Mouse (Mus musculus): ENCODE data around the gene Crtc2. TPM values are rescaled to one million over a fixed set of nuclear protein-coding genes. Genes with fewer than 3 reads are reported as not detected.
"Not testable (repeated sequence)": the region's sequence is repeated elsewhere in the genome, so short reads cannot be mapped to it uniquely, and the experiment has no call there.

The Crtc2 gene
- total RNA-seq, 2 experiments from 2014 or later: 32.4 to 33.6 TPM

DNA sequence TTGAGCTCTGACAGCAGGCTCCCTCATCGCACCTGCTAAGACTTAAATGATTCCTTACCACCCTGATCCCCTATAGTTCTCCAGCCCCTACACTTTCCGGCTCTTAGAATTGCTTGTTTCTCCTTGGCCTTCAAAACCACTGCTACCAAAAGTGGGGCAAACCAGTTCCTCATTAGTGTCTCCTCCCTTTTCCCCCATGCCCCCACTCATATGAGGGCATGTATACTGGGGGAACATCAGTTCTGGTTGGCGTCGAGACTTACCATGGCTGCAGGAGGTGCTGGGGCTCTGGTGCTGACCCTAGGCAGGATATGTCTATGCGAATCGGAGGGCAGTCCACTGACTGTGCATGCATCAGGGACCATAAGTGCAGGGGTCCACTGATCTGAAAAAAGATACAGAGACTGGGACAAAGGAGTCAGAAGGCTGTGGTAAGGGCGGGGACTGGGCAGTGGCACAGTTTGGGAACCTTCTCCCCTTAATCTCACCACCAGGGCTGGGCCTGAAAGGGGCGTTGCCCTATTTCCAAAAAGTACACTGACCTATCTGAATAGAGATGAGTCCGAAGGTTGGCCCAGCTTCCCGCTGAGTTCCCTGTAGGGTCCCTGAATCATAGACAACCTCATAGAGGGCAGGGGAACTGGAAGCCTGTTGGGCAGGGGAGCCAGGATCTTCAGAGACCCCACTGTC, 12.1 kb upstream of the Crtc2 start:
- DNase-seq (ENCODE audit: low spot score in 2 of 2): no peak

DNA sequence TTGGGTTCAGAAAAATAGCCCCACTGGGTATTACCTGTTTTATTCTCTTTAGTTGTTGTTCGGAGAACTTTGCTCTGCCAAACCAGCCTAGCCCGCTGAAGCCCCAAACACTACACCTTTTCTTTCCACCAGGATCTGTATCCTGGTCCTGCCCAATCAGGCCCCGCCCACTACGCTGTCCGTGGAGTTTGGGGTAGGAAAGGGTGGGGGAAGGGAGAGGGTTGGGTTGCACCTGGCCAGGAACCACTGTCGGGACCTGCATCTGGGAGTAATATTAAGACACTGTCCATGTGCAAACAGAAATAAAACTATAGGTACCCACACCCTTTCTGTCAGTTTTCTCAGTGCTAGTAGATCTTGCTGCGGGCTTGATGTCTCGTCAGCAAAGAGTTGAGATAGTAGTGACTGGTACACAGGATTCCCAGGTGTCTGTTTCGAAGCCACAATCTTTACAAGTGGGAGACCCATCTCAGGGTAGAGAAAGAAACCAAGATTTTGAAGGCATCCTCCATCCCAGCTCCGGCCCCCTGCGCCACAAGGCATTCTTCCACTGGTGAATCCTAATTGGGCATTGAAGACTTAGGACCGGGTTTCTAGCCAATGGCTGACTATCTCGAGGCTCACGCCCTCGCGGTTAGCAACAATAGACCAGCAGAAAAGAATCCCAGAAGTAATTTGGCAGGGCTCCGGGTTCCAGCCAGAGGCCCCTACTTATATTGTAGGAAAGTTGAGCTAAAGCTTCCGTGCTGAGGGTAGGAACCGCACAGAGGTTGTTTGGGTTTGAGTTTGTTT, 10.8 kb upstream of the Crtc2 start, which contains the start of gene Creb3l4:
Creb3l4 (minus strand) TSS at position 529 of the 792 bp plus-strand sequence.
- DNase-seq (ENCODE audit: low spot score in 2 of 2): no peak

DNA sequence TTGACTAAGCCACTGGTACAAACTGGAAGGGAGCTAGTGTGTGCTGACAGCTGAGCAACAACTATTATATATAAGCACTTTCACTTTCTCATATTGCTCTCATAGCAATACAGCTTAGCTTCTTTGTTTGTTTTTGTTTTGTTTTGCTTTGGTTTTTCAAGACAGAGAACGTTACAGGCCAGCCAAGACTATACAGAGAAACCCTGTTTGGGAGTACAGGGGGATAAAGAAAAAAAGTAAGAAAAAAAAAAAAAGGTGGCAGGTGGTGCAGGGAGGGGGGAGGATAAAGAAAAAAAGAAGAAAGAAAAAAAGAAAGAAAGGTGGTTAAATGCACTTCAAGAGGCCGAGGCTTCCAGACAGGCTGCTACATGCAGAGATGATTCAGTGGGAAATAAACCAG, 8.6 kb upstream of the Crtc2 start:
- no peak for DNase-seq (ENCODE audit: low spot score in 2 of 2)

DNA sequence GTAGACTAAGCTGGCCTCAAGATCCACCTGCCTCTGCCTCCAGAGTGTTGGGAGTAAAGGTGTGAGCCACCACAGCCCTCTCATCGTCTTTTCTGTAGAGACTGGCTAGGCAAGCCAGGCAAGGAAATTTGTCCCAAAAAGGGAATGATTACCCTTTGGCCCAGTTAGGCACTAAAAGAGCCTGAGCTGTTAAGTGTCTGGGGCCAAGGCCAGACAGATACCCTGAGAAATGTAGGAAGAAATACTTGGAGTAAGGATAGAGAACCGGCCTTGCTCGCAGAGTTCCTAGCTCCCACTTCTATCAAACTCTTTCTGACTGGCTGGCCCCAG, 6.4 kb upstream of the Crtc2 start:
- no peak for DNase-seq (ENCODE audit: low spot score in 2 of 2)

DNA sequence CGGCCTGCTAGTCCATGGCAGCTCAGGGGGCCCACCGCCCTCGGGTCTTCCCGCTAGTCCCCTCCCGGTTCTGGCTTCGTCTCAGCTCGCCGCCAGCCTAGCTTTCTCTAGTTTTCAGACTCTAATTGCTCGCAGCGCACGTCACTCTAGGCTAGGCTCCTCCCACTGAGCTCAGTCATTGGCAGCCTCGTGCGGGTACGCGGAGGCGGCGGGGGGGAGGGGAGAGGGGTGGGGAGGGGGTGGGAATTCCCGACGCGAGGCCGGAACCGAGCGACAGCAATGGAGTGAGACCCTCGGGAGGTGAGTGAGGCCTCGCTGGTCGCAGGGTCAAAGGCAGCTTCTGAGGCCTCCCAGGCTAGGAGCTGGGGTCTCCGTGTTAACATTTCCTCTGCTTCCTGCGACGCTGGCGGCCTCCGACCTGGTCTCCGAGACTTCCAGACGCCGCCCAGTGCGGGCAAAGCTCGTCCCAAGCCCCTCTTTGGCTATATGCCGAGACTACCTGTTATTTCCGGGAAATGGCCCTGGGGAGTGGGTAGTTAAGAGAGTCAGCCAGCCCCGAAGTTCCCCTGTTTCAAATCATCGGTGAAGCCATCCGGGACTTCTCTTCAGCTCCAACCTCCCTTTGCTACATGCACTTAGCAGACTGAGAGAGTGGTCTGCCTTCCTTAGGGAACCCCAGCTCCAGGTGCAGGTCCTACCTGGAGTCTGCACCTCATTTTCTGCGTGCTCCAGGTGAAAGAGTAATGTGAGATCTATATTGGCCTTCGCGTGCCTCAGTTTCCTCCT, 5.8 kb upstream of the Crtc2 start, which contains the start of gene Slc39a1:
Slc39a1 (plus strand) TSS at position 213 of the 786 bp plus-strand sequence.
- peak; percentile 89 to 96 for DNase-seq (ENCODE audit: low spot score in 2 of 2)

DNA sequence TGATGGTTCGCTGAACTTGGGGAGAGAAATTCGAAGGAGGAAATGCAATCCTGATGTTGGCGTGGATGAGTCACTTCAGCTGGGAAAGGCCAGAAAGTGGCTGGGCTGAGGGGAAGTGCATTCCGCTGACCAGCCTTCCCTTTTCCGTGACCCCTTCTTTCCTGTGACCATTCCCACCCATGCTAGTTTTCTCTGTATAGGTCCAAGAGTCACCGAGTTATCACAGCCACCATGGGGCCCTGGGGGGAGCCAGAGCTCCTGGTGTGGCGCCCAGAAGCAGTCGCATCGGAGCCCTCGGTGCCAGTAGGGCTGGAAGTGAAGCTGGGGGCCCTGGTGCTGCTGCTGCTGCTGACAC, 5.2 kb upstream of the Crtc2 start:
- DNase-seq (ENCODE audit: low spot score in 2 of 2): no peak

DNA sequence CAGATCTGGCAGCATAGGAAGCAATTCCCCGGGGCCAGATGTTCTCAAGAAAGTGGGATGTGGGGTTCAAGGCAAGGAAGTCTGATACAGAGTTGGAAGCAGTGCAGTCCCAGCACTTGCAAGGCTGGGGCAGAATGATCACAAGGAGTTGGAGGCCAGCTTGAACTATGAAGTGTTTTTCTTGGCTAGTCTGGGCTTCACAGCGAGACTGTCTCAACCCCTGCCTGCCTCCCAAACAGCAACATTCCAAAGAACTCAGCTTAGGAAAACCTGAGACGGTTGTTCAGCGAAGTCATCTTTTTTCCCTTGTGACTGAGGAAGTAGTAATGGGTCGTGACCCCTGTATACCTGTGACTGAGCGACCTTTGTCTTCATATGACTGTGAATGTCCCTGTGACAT, 3.2 kb upstream of the Crtc2 start:
- no peak for DNase-seq (ENCODE audit: low spot score in 2 of 2)

DNA sequence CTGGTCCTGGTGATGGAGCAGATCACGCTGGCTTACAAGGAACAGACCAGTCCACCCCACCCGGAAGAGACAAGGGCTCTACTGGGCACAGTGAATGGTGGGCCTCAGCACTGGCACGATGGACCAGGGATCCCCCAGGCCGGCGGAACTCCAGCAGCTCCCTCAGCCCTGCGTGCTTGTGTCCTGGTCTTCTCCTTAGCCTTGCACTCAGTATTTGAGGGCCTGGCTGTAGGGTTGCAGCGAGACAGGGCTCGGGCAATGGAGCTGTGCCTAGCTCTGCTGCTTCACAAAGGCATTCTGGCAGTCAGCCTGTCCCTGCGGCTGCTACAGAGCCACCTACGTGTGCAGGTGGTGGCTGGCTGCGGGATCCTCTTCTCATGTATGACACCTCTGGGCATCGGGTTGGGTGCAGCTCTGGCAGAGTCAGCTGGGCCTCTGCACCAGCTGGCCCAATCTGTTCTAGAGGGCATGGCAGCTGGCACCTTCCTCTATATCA, 2.2 kb upstream of the Crtc2 start:
- DNase-seq (ENCODE audit: low spot score in 2 of 2): not testable (repeated sequence)

DNA sequence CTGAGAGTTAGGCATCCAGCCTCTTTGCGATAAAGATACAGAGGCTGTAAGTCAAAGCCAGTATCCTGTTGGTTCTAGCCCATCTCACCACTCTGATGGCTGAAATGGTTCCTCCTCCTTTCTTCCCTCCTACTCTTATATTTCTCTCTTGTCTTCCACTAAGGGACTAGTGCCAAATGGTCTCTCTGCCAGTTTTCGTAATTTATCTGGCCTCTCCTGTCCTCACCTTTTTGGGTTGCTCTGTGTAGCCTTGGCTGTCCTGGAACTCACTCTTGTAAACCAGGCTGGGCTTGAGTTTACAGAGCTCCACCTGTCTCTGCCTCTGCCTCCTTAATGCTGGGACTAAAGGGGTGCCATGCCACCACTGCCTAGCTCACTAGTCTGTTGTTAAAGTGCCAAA, 1.3 kb upstream of the Crtc2 start:
- DNase-seq (ENCODE audit: low spot score in 2 of 2): not testable (repeated sequence)

DNA sequence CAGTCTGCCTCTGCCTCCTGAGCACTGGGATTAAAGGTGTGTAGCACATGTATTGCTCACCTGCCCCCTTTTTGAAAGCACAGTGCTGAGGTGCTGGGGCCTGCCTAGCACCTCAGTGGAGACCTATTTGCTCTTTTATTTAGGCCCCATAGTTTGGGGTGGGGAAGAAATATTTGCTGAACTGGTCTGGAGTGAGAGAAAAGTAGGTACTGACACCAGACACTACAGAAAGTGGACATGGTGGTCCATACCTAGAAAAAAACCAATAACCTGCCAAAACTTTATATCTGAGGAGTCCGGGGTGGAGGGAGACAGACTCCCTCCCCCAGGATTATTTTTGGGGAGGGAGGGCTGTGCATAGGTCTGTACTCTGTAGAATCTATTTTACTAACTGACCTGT, 789 bp upstream of the Crtc2 start:
- DNase-seq (ENCODE audit: low spot score in 2 of 2): not testable (repeated sequence)

DNA sequence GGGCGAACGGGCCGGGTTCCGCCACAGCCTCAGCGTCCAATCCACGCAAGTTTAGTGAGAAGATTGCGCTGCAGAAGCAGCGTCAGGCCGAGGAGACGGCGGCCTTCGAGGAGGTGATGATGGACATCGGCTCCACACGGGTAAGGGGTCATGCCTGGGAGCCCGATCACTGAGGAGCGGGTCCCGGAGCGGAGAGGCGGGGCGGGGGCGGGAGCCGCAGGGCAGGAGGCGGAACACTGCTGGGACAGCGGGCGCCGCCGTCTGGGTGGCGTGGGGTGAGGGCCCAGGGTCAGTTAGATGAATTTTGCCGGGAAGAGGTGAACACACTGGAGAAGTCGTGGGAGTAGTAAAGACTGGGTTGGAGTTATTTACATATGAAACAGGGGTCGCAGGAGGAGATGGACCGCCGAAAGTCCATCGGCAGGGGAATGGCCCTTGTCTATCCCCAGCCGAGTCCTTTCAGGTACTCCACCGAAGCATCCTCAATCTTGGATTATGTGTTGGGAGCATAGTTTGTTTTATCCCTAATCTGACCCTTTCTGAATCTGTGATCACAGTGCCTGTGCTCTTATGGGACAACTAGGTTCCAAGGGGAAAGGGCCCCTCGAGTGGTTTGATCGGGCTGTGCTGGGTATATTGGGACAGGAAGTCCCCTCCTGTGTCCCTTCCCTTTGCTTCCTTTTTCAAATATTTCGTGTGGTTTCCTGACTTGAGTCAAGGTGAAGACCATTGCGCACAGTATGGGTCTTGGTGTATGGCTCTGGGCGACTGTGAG, 643 bp downstream of the Crtc2 start:
- no peak for DNase-seq (ENCODE audit: low spot score in 2 of 2)

DNA sequence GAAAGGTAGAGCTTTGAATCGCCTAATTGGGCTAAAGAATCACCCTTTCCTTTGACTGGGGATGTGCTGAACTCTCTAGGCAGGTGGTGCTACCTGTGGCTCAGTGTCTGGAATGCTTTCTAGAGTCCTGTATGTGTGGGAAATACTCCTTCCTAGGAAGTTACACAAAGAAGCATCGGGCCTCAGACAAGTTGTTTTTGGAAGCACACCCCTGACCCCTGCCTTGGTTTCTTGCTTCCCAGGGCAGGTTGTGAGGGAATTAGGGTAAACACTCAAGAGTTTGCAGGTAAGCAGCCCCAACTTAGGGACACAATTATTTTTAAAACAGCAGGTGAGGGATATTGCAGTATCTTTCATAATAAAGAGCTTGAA, 1.2 kb downstream of the Crtc2 start:
- no peak for DNase-seq (ENCODE audit: low spot score in 2 of 2)

DNA sequence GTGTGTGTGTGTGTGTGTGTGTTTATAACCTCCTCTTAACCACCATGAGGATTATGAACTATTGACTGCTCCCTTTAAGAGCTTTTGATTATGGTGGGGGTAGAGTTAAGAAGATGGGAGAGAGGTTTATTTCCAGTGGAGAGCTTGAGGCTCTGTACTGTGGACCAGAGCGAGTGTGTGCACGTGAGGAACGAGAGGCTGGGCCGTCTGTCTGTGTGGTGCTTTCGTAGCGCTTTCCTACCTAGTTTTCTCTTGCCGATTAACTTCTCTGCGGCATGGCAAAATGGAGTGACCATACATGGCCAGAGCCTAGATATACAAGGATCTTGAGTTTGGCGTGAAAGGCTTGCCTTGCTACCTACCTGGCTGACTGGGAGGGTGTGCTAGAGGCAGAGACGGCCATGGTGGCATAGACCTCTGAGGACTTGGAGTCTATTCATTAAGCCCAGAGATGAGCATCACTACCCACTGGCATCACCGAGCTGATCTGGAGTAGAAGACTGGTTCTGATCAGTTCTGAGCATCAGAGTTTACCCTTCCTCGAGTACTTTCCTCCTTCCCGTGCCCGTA, 1.9 kb downstream of the Crtc2 start:
- DNase-seq (ENCODE audit: low spot score in 2 of 2): no peak

DNA sequence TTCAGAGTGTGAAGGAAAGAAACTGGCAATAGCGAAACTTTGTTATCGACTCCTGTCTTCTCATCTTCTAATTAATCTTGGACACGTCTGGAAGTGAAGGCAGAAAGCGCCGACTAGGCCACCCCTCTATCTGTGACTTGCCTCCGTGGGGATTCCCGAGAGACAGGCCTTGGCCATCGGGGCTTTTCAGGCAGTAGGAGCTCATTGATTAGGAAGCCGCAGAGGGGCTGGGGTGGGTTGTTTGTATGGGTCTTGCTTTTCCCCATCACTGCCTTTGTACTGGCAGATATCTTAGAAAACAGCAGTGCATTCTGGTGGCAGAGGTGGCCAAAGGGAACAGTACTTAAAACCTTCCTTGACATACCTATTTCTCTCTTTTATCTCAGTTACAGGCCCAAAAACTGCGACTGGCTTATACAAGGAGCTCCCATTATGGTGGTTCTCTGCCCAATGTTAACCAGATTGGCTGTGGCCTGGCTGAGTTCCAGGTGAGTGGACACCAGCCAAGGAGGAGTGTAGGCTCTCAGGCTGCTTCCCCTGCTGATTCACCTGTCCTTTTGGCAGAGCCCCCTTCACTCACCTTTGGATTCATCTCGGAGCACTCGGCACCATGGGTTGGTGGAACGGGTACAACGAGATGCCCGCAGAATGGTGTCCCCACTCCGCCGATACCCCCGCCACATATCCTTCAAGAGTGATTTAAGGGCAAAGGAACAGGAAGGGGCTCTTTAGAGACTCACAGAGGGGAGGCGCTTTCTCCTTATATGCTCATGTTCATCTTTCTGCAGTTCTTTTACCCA, 3.0 kb downstream of the Crtc2 start:
- no peak for DNase-seq (ENCODE audit: low spot score in 2 of 2)

DNA sequence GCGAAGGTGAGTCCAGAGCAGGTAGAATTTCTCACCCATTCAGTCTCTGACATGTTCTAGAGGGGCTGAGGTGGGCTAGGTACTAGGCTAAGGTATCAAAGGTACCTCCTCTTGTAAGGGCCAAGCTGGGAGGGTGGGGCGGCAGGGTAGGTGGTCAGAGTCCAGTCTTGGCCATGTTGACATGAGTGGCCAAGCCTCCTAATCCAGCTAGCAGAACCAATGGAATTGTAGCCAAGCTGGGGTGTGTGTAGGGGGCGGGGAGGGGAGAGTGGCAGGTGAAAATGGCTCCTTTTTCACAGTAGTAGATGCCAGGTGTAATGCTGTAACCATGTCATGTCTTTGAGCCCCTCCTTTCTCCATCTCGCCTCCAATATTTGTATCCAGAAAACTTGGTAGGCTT, 4.6 kb downstream of the Crtc2 start:
- no peak for DNase-seq (ENCODE audit: low spot score in 2 of 2)

DNA sequence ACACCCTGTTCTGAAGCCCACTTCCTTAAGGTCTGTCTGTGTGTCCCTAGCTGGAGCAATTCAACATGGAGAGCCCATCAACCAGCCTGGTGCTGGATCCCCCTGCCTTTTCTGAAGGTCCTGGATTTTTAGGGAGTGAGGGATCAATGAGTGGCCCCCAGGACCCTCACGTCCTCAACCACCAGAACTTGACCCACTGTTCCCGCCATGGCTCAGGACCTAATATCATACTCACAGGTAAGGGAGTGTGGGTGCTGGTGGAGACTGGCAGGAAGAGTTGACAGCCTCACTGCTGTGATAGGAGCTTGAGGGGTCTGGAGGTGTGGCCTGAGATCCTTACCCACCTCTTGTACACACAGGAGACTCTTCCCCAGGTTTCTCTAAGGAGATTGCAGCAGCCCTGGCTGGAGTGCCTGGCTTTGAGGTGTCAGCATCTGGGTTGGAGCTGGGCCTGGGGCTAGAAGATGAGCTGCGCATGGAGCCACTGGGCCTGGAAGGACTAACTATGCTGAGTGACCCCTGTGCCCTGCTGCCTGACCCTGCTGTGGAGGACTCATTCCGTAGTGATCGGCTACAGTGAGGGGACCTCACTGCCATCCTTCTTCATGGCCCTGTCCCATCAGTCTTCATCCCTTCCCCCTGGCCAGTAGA, 9.3 kb downstream of the Crtc2 start:
- DNase-seq (ENCODE audit: low spot score in 2 of 2): no peak

DNA sequence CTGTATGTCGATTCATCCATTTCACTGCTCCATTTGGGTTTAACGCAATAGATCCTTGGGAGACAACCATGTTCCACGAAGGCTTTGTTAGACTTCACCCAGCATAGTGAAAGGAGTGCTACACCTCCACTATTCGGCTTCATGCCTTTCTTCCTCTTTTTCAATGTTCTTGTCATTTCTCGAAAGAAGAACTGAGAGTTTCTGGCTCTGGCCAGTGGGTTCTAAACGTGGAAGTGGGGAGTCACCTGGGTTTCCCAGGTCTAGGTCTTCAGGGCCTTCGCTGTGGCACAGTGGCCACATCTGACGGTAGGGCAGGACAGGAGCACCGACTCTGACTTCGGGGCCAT, 10.7 kb downstream of the Crtc2 start:
- DNase-seq (ENCODE audit: low spot score in 2 of 2): no peak

DNA sequence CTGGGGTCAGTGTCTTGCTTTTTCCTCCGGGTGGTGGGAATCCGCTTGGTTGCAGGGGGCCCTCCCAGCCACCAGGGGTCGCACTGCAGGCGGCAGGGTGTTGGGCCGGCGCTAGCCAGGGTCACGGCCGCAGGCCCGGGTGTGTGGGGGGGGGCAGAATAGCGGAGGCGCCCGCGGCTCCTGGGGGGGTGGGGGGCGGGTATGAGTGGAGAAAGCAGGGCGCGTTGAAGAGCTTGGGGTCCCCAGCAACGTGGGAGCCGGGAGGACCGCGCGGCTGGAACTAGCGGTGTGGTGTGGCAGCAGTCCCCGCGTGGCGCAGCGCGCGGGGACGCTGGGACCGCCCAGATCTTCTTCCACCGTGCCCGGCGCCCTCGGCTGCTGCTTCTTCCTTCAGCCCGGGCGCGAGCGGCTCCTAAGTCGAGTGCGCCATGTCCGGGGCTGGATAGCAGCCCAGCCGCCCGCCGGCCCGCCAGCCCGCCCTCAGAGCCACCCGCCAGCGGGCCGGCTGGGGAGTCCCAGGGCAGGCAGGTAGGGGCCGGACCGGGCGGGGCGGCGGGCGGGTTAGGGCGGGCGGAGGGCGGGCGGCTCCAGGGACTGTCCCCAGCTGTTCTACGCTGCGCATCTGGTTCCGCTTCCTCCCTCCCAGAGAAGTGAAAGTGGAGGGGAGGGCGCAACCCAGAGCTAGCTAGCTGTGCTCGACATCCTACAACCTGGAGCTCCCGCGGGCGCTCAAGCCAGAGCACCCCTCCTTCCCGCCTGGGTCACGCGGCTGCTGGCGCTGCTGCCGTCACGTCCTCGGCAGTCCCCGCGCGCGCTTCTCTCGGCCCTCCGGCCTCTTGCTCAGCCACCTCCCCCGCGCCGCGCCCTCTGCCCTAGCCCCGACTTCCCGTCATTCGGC, 11.3 kb downstream of the Crtc2 start, which contains the start of gene Dennd4b:
Dennd4b (plus strand) TSS at position 152 of the 898 bp plus-strand sequence.
- DNase-seq (ENCODE audit: low spot score in 2 of 2): peak; percentile 86

All from layer of hippocampus, postnatal 14 days (tissue).